8 mouse cellular contexts compared by ENCODE assay signal in the genomic region with DNA sequence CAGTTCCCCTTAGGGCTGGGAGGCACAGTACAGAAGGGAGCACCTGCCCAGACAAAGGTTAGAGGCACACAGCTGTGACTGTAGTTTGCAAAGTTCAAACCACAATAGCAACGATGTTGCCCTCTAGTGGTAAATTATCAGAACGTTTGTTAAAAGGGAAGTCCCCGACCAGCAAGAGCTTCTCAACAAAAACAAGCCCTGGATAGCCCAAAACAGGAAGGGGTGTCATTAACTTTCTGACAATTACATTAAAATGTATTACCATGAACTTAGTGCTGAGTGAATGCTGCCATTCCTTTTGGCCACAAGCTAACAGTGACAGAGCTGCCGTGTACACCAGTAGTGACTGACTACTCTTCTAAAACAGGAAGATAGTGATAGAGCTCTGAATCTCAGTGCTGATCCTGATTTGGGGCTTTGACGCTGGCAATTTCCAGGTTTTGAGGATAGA. TPM values are rescaled to one million over a fixed set of nuclear protein-coding genes. Genes with fewer than 3 reads are reported as not detected.
A peak's percentile ranks its signal among the peaks of the same experiment; 100 is the strongest.
DNase-seq lines count a peak whose midpoint lies in the region; ATAC-seq and TF ChIP-seq lines count a peak whose summit lies in the region.

No protein-coding gene starts in this region.

- H3K4me3 ChIP-seq in cortical plate, adult 2 months (ENCODE audit: insufficient read depth, low read length): 0 out of 2 replicates have a peak overlapping the region, but pooled peaks have one; percentile 26
- no peak overlapping the region for H3K4me3 ChIP-seq in midbrain, embryonic 12.5 days
- no peak overlapping the region for H3K4me3 ChIP-seq in stomach, postnatal 0 days (ENCODE audit: low read depth, low read length)

- peak; percentile 50; the same call in 1 of the 2 replicates for TF ChIP-seq CTCF in cortical plate, adult 2 months (IDR thresholded peaks at IDR 0.05; ENCODE audit: extremely low read depth, insufficient read depth, low read length)
- TF ChIP-seq CTCF in stomach, postnatal 0 days (IDR thresholded peaks at IDR 0.05; ENCODE audit: low read depth): peak; percentile 82

- no peaks in the 10 kb centered on the region for H3K27me3 ChIP-seq in midbrain, embryonic 12.5 days
- no peaks in the 10 kb centered on the region for H3K27me3 ChIP-seq in stomach, postnatal 0 days (ENCODE audit: control insufficient read depth, insufficient read depth, low read length)

- peaks cover 9% of the 10 kb centered on the region for H3K4me1 ChIP-seq in cortical plate, adult 2 months (ENCODE audit: control insufficient read depth, insufficient read depth, low read length)
- H3K4me1 ChIP-seq in midbrain, embryonic 12.5 days: no peaks in the 10 kb centered on the region
- H3K4me1 ChIP-seq in stomach, postnatal 0 days (replicated peaks; ENCODE audit: control insufficient read depth, insufficient read depth): no peaks in the 10 kb centered on the region

- no peak overlapping the region; the same call in 1 of the 2 replicates for H3K4me2 ChIP-seq in midbrain, embryonic 12.5 days (replicated peaks)
- 0 out of 2 replicates have a peak overlapping the region, but pooled peaks have one; percentile 17 for H3K4me2 ChIP-seq in stomach, postnatal 0 days (replicated peaks; ENCODE audit: low read depth)

- no peak for TF ChIP-seq EP300 in stomach, postnatal 0 days (optimal IDR thresholded peaks at IDR 0.05)

- peak overlapping the region; percentile 69 for H3K27ac ChIP-seq in cortical plate, adult 2 months (ENCODE audit: insufficient read depth, low read length)
- no peak overlapping the region for H3K27ac ChIP-seq in midbrain, embryonic 12.5 days (replicated peaks)
- H3K27ac ChIP-seq in stomach, postnatal 0 days (replicated peaks): no peak overlapping the region

- TF ChIP-seq POLR2A in cortical plate, adult 2 months (IDR thresholded peaks at IDR 0.05; ENCODE audit: extremely low read depth, insufficient read depth, low read length): no peak

- peak; percentile 44 to 90 for DNase-seq in adrenal gland, adult (ENCODE audit: inconsistent age in 2 of 2, low spot score in 1 of 2)
- no peak for DNase-seq in adrenal gland, postnatal 25 days
- DNase-seq in NIH3T3 (ENCODE audit: low read depth): peak; percentile 65
- peak; percentile 41 to 50 for DNase-seq in heart, postnatal 10 days
- peak; percentile 8 for DNase-seq in kidney, postnatal 4 days
- DNase-seq in stomach, postnatal 0 days (ENCODE audit: low spot score): peak; percentile 15

- WGBS in midbrain, embryonic 12.5 days: 16% methylated on average over 5 of the region's 5 CpGs
- WGBS in stomach, postnatal 0 days: 10% methylated on average over 5 of the region's 5 CpGs

- no peaks in the 10 kb centered on the region for H3K9me3 ChIP-seq in midbrain, embryonic 12.5 days
- no peaks in the 10 kb centered on the region for H3K9me3 ChIP-seq in stomach, postnatal 0 days (ENCODE audit: control insufficient read depth, low read length)

- H3K36me3 ChIP-seq in midbrain, embryonic 12.5 days: no peaks in the 10 kb centered on the region
- H3K36me3 ChIP-seq in stomach, postnatal 0 days (ENCODE audit: control insufficient read depth, insufficient read depth, low read length): no peaks in the 10 kb centered on the region

- ATAC-seq in midbrain, embryonic 12.5 days (ENCODE audit: low FRiP score, low read depth): peak; percentile 73
- peak; percentile 45; the same call in 1 of the 2 replicates for ATAC-seq in stomach, postnatal 0 days (ENCODE audit: low FRiP score, low TSS enrichment)

- H3K9ac ChIP-seq in midbrain, embryonic 12.5 days (replicated peaks): no peak overlapping the region
- no peak overlapping the region for H3K9ac ChIP-seq in stomach, postnatal 0 days (ENCODE audit: low read length)

- intact Hi-C loops in heart, postnatal 10 days (cut with DNase I): loop anchor here (2.0 to 10.0 kb wide), 4 partner anchors 179 to 441 kb away; no protein-coding TSS in a partner anchor

RNA-seq across cellular contexts. Expression of a gene that starts 24.7 kb away (rescaled TPM):
- 0.91 TPM in 1 of 2 replicates, not detected in the other for total RNA-seq in adrenal gland, postnatal 25 days (2021)
- 4.6 and 5.4 TPM in 2 replicates for polyA plus RNA-seq in cortical plate, adult 2 months (2012; rRNA removed)
- total RNA-seq in heart, postnatal 10 days (2021): not detected
- polyA plus RNA-seq in midbrain, embryonic 12.5 days (2016; fragmentation: Nextera tagmentation; extraction: Ambion mirVana): 0.24 TPM in 1 of 2 replicates, not detected in the other
- polyA plus RNA-seq in stomach, postnatal 0 days (2015; fragmentation: Nextera tagmentation; extraction: Ambion mirVana): 0.11 TPM in 1 of 2 replicates, not detected in the other
